Mouse (Mus musculus): ENCODE data around the gene Arhgef10l. TPM values are rescaled to one million over a fixed set of nuclear protein-coding genes. Genes with fewer than 3 reads are reported as not detected.

Gene Arhgef10l
- polyA plus RNA-seq, 1 experiment from 2014 or later: 13.8 TPM

- Histone ChIP-seq H3K4me3 (ENCODE audit: low read depth, low read length) (no peak overlapping the region), H3K9me3 (ENCODE audit: control insufficient read depth, low read length) (no peaks in the 10 kb centered on the region), H3K4me2 (replicated peaks; ENCODE audit: low read depth, low read length) (no peak overlapping the region), H3K9ac (ENCODE audit: low read depth, low read length) (no peak overlapping the region), H3K27ac (ENCODE audit: low read depth, low read length) (no peak overlapping the region), H3K27me3 (ENCODE audit: control insufficient read depth, insufficient read depth, low read length) (no peaks in the 10 kb centered on the region), H3K36me3 (ENCODE audit: control insufficient read depth, insufficient read depth, low read length) (no peaks in the 10 kb centered on the region; the same call in 1 of the 2 replicates), H3K4me1 (replicated peaks; ENCODE audit: control insufficient read depth, insufficient read depth, low read length) (peaks cover 5% of the 10 kb centered on the region)
- ATAC-seq (ENCODE audit: low FRiP score) (no peak), DNase-seq (ENCODE audit: low spot score) (no peak)
- 66% methylated on average over 5 of the region's 5 CpGs for WGBS
Observed at GRCm38 (mm10) chr4:140537561-140538021, 128.2 kb downstream of the Arhgef10l start.

GRCm38 (mm10) chr4:140535323-140535722 lies 130.5 kb downstream of the Arhgef10l start:
- no peak overlapping the region for H3K9ac ChIP-seq (ENCODE audit: low read depth, low read length)
- H3K36me3 ChIP-seq (ENCODE audit: control insufficient read depth, insufficient read depth, low read length): no peaks in the 10 kb centered on the region; the same call in 1 of the 2 replicates
- no peak overlapping the region for H3K4me3 ChIP-seq (ENCODE audit: low read depth, low read length)
- DNase-seq (ENCODE audit: low spot score) (no peak), ATAC-seq (ENCODE audit: low FRiP score) (no peak)
- 86% methylated on average over 8 of the region's 8 CpGs for WGBS
- H3K27me3 ChIP-seq (ENCODE audit: control insufficient read depth, insufficient read depth, low read length): no peaks in the 10 kb centered on the region
- peaks cover 7% of the 10 kb centered on the region for H3K4me1 ChIP-seq (replicated peaks; ENCODE audit: control insufficient read depth, insufficient read depth, low read length)
- H3K27ac ChIP-seq (ENCODE audit: low read depth, low read length): no peak overlapping the region
- no peak overlapping the region for H3K4me2 ChIP-seq (replicated peaks; ENCODE audit: low read depth, low read length)
- no peaks in the 10 kb centered on the region for H3K9me3 ChIP-seq (ENCODE audit: control insufficient read depth, low read length)

- no peak for ATAC-seq (ENCODE audit: low FRiP score)
- Histone ChIP-seq H3K9me3 (ENCODE audit: control insufficient read depth, low read length) (no peaks in the 10 kb centered on the region), H3K27ac (ENCODE audit: low read depth, low read length) (peak overlapping the region; percentile 10; the same call in 1 of the 2 replicates), H3K4me2 (replicated peaks; ENCODE audit: low read depth, low read length) (no peak overlapping the region), H3K36me3 (ENCODE audit: control insufficient read depth, insufficient read depth, low read length) (no peaks in the 10 kb centered on the region; the same call in 1 of the 2 replicates), H3K4me3 (ENCODE audit: low read depth, low read length) (no peak overlapping the region), H3K9ac (ENCODE audit: low read depth, low read length) (no peak overlapping the region), H3K27me3 (ENCODE audit: control insufficient read depth, insufficient read depth, low read length) (no peaks in the 10 kb centered on the region), H3K4me1 (replicated peaks; ENCODE audit: control insufficient read depth, insufficient read depth, low read length) (peaks cover 7% of the 10 kb centered on the region)
- no peak for DNase-seq (ENCODE audit: low spot score)
- WGBS: 41% methylated on average over 15 of the region's 15 CpGs
Observed at GRCm38 (mm10) chr4:140532270-140532669, 133.5 kb downstream of the Arhgef10l start.

GRCm38 (mm10) chr4:140531024-140531423 lies 134.8 kb downstream of the Arhgef10l start:
- H3K9me3 ChIP-seq (ENCODE audit: control insufficient read depth, low read length): no peaks in the 10 kb centered on the region
- no peak overlapping the region for H3K4me3 ChIP-seq (ENCODE audit: low read depth, low read length)
- WGBS: 37% methylated on average over 9 of the region's 9 CpGs
- ATAC-seq (ENCODE audit: low FRiP score): no peak
- no peak overlapping the region for H3K9ac ChIP-seq (ENCODE audit: low read depth, low read length)
- no peaks in the 10 kb centered on the region; the same call in 1 of the 2 replicates for H3K36me3 ChIP-seq (ENCODE audit: control insufficient read depth, insufficient read depth, low read length)
- no peaks in the 10 kb centered on the region for H3K27me3 ChIP-seq (ENCODE audit: control insufficient read depth, insufficient read depth, low read length)
- peaks cover 7% of the 10 kb centered on the region for H3K4me1 ChIP-seq (replicated peaks; ENCODE audit: control insufficient read depth, insufficient read depth, low read length)
- no peak overlapping the region for H3K27ac ChIP-seq (ENCODE audit: low read depth, low read length)
- H3K4me2 ChIP-seq (replicated peaks; ENCODE audit: low read depth, low read length): no peak overlapping the region
- peak; percentile 26 for DNase-seq (ENCODE audit: low spot score)

GRCm38 (mm10) chr4:140529735-140530134 lies 136.1 kb downstream of the Arhgef10l start:
- H3K9ac ChIP-seq (ENCODE audit: low read depth, low read length): no peak overlapping the region
- peaks cover 7% of the 10 kb centered on the region for H3K4me1 ChIP-seq (replicated peaks; ENCODE audit: control insufficient read depth, insufficient read depth, low read length)
- no peak overlapping the region for H3K4me2 ChIP-seq (replicated peaks; ENCODE audit: low read depth, low read length)
- no peaks in the 10 kb centered on the region for H3K9me3 ChIP-seq (ENCODE audit: control insufficient read depth, low read length)
- ATAC-seq (ENCODE audit: low FRiP score) (no peak), DNase-seq (ENCODE audit: low spot score) (no peak)
- H3K36me3 ChIP-seq (ENCODE audit: control insufficient read depth, insufficient read depth, low read length): no peaks in the 10 kb centered on the region; the same call in 1 of the 2 replicates
- no peaks in the 10 kb centered on the region for H3K27me3 ChIP-seq (ENCODE audit: control insufficient read depth, insufficient read depth, low read length)
- H3K27ac ChIP-seq (ENCODE audit: low read depth, low read length): no peak overlapping the region
- WGBS: 81% methylated on average over 14 of the region's 14 CpGs
- no peak overlapping the region for H3K4me3 ChIP-seq (ENCODE audit: low read depth, low read length)

- H3K4me2 ChIP-seq (replicated peaks; ENCODE audit: low read depth, low read length): no peak overlapping the region
- H3K4me1 ChIP-seq (replicated peaks; ENCODE audit: control insufficient read depth, insufficient read depth, low read length): 0 out of 2 replicates have a peak, but pooled peaks cover 3% of the 10 kb centered on the region
Observed at GRCm38 (mm10) chr4:140528443-140528842, 137.4 kb downstream of the Arhgef10l start.

GRCm38 (mm10) chr4:140525674-140526177 lies 140.1 kb downstream of the Arhgef10l start:
- H3K9ac ChIP-seq (ENCODE audit: low read depth, low read length): no peak overlapping the region
- H3K36me3 ChIP-seq (ENCODE audit: control insufficient read depth, insufficient read depth, low read length): no peaks in the 10 kb centered on the region
- 70% methylated on average over 10 of the region's 10 CpGs for WGBS

More at GRCm38 (mm10) chr4:140528443-140528842, 137.4 kb downstream of the Arhgef10l start:
- Histone ChIP-seq H3K27me3 (ENCODE audit: control insufficient read depth, insufficient read depth, low read length) (no peaks in the 10 kb centered on the region), H3K9me3 (ENCODE audit: control insufficient read depth, low read length) (no peaks in the 10 kb centered on the region), H3K36me3 (ENCODE audit: control insufficient read depth, insufficient read depth, low read length) (no peaks in the 10 kb centered on the region), H3K27ac (ENCODE audit: low read depth, low read length) (no peak overlapping the region), H3K9ac (ENCODE audit: low read depth, low read length) (no peak overlapping the region), H3K4me3 (ENCODE audit: low read depth, low read length) (no peak overlapping the region)
- WGBS: 74% methylated on average over 5 of the region's 5 CpGs
- DNase-seq (ENCODE audit: low spot score) (no peak), ATAC-seq (ENCODE audit: low FRiP score) (no peak)

GRCm38 (mm10) chr4:140524927-140525326 lies 140.9 kb downstream of the Arhgef10l start:
- H3K9me3 ChIP-seq (ENCODE audit: control insufficient read depth, low read length): no peaks in the 10 kb centered on the region
- no peaks in the 10 kb centered on the region for H3K36me3 ChIP-seq (ENCODE audit: control insufficient read depth, insufficient read depth, low read length)
- H3K4me2 ChIP-seq (replicated peaks; ENCODE audit: low read depth, low read length): no peak overlapping the region

More at GRCm38 (mm10) chr4:140525674-140526177, 140.1 kb downstream of the Arhgef10l start:
- H3K4me1 ChIP-seq (replicated peaks; ENCODE audit: control insufficient read depth, insufficient read depth, low read length): 0 out of 2 replicates have a peak, but pooled peaks cover 2% of the 10 kb centered on the region
- no peaks in the 10 kb centered on the region for H3K9me3 ChIP-seq (ENCODE audit: control insufficient read depth, low read length)
- H3K4me3 ChIP-seq (ENCODE audit: low read depth, low read length): no peak overlapping the region
- no peak overlapping the region for H3K27ac ChIP-seq (ENCODE audit: low read depth, low read length)
- ATAC-seq (ENCODE audit: low FRiP score): no peak
- no peaks in the 10 kb centered on the region for H3K27me3 ChIP-seq (ENCODE audit: control insufficient read depth, insufficient read depth, low read length)
- H3K4me2 ChIP-seq (replicated peaks; ENCODE audit: low read depth, low read length): no peak overlapping the region
- DNase-seq (ENCODE audit: low spot score): no peak

GRCm38 (mm10) chr4:140522873-140523272 lies 142.9 kb downstream of the Arhgef10l start:
- Histone ChIP-seq H3K4me3 (ENCODE audit: low read depth, low read length) (no peak overlapping the region), H3K4me2 (replicated peaks; ENCODE audit: low read depth, low read length) (no peak overlapping the region), H3K9ac (ENCODE audit: low read depth, low read length) (no peak overlapping the region), H3K4me1 (replicated peaks; ENCODE audit: control insufficient read depth, insufficient read depth, low read length) (no peaks in the 10 kb centered on the region), H3K9me3 (ENCODE audit: control insufficient read depth, low read length) (no peaks in the 10 kb centered on the region), H3K27ac (ENCODE audit: low read depth, low read length) (no peak overlapping the region), H3K27me3 (ENCODE audit: control insufficient read depth, insufficient read depth, low read length) (no peaks in the 10 kb centered on the region), H3K36me3 (ENCODE audit: control insufficient read depth, insufficient read depth, low read length) (no peaks in the 10 kb centered on the region)
- 95% methylated on average over 4 of the region's 4 CpGs for WGBS
- ATAC-seq (ENCODE audit: low FRiP score) (no peak), DNase-seq (ENCODE audit: low spot score) (no peak)

More at GRCm38 (mm10) chr4:140524927-140525326, 140.9 kb downstream of the Arhgef10l start:
- no peak overlapping the region for H3K27ac ChIP-seq (ENCODE audit: low read depth, low read length)
- ATAC-seq (ENCODE audit: low FRiP score) (no peak), DNase-seq (ENCODE audit: low spot score) (no peak)
- no peaks in the 10 kb centered on the region for H3K27me3 ChIP-seq (ENCODE audit: control insufficient read depth, insufficient read depth, low read length)
- no peak overlapping the region for H3K4me3 ChIP-seq (ENCODE audit: low read depth, low read length)
- H3K4me1 ChIP-seq (replicated peaks; ENCODE audit: control insufficient read depth, insufficient read depth, low read length): no peaks in the 10 kb centered on the region
- WGBS: 81% methylated on average over 13 of the region's 13 CpGs
- no peak overlapping the region for H3K9ac ChIP-seq (ENCODE audit: low read depth, low read length)

Data from hindbrain, embryonic 11.5 days (tissue).